Mouse (Mus musculus) liver, embryonic 11.5 days (tissue): ENCODE data around the gene Prr23a2. TPM values are rescaled to one million over a fixed set of nuclear protein-coding genes. Genes with fewer than 3 reads are reported as not detected.
"Not testable (repeated sequence)": the region's sequence is repeated elsewhere in the genome, so short reads cannot be mapped to it uniquely, and the experiment has no call there.

Experiments used
- ATAC-seq: fragments of 200-750 bp; cut with Nextera tagmentation; replicated peaks from 2 replicates; pipeline ENCODE4 v1.8.0; 2017; ENCODE audit warnings: moderate number of reproducible peaks, mild to moderate bottlenecking, moderate TSS enrichment, moderate library complexity; ENCODE audit not compliant: low FRiP score
- DNase-seq: peaks from one replicate; pipeline ENCODE4 v3.0.0-alpha.2; 2017; ENCODE audit warnings: low spot score
- H3K27ac ChIP-seq: fragments of 300-500 bp; sonication (generic); 2 replicates; pipeline ENCODE4 v1.5.1; 2014; ENCODE audit warnings: mild to moderate bottlenecking, low read depth, low read length, control low read depth
- H3K27me3 ChIP-seq: fragments of 300-500 bp; sonication (generic); replicated peaks from 2 replicates; pipeline ENCODE4 v1.6.1; 2014; ENCODE audit warnings: low read length, mixed read lengths; ENCODE audit not compliant: control insufficient read depth, insufficient read depth
- H3K36me3 ChIP-seq: fragments of 300-500 bp; sonication (generic); 2 replicates; pipeline ENCODE4 v1.6.1; 2014; ENCODE audit warnings: mild to moderate bottlenecking, low read length, moderate library complexity, mixed read lengths; ENCODE audit not compliant: control insufficient read depth, insufficient read depth
- H3K4me1 ChIP-seq: fragments of 300-500 bp; sonication (generic); replicated peaks from 2 replicates; pipeline ENCODE4 v1.6.1; 2014; ENCODE audit warnings: low read length, mixed read lengths; ENCODE audit not compliant: control insufficient read depth, insufficient read depth
- H3K4me2 ChIP-seq: fragments of 300-500 bp; sonication (generic); 2 replicates; pipeline ENCODE4 v1.6.1; 2014; ENCODE audit warnings: mild to moderate bottlenecking, control low read depth, moderate library complexity
- H3K4me3 ChIP-seq: fragments of 300-500 bp; sonication (generic); 2 replicates; pipeline ENCODE4 v1.5.1; 2014; ENCODE audit warnings: low read depth, low read length, control low read depth
- H3K9ac ChIP-seq: fragments of 300-500 bp; sonication (generic); 2 replicates; pipeline ENCODE4 v1.6.1; 2014; ENCODE audit warnings: low read depth, low read length, control low read depth
- H3K9me3 ChIP-seq: fragments of 300-500 bp; sonication (generic); 2 replicates; pipeline ENCODE4 v1.6.1; 2016; ENCODE audit warnings: low read length, inconsistent platforms, mixed read lengths; ENCODE audit not compliant: control insufficient read depth
- WGBS: fragments of 180-500 bp; shearing (Covaris S2); extraction: QIAGEN DNeasy Blood & Tissue Kit; methylation state at CpG from one replicate; pipeline ENCODE4 v1.1.7; 2014; 5-methylcytosine and 5-hydroxymethylcytosine counted together
- polyA plus RNA-seq: library from polyadenylated mRNA; unstranded; fragments of >200 nt; fragmentation: Nextera tagmentation; extraction: Ambion mirVana; gene quantifications from 2 replicates; pipeline ENCODE4 v1.2.1, GENCODE M21; 2014

The Prr23a2 gene
- not detected in 2 replicates for polyA plus RNA-seq

GRCm38 (mm10) chr9:98856210-98856609, at the start of gene Prr23a2:
TSS of gene Prr23a2 (plus strand) at chr9:98856494.
- WGBS: 55% methylated on average over 18 of the region's 18 CpGs
- H3K4me2 ChIP-seq: no peak within 1 kb of the TSS
- H3K9me3 ChIP-seq: no peaks in the 10 kb centered on the region
- H3K36me3 ChIP-seq: no peaks in the 10 kb centered on the region
- H3K27ac ChIP-seq: no peak within 1 kb of the TSS
- H3K27me3 ChIP-seq: no peaks in the 10 kb centered on the region
- H3K4me1 ChIP-seq: no peaks in the 10 kb centered on the region
- no peak within 1 kb of the TSS for H3K9ac ChIP-seq
- ATAC-seq (no peak; the same call in 1 of the 2 replicates), DNase-seq (no peak)
- no peak within 1 kb of the TSS for H3K4me3 ChIP-seq

DNA sequence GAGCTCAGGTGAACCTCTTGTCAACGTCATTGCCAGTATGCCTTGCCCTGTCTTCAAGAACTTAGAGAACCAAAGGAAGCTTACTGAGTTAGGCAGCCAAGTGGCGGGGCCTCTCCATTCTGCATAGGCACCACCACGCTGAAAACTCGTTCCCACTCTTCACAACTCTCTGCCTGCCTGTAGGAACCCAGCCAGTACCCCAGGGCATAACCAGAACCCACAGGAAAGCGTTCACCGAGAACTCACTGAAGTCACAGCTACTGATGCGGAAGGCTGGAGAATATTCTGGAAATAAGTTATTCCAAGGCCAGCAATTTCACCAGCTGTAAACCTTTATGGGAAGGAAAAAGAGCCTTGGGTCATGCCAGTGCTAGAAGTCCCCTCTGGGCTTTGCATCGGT, 48.7 kb upstream of the Prr23a2 start:
- Histone ChIP-seq H3K4me3 (no peak overlapping the region), H3K36me3 (no peaks in the 10 kb centered on the region), H3K9ac (no peak overlapping the region), H3K9me3 (no peaks in the 10 kb centered on the region), H3K27ac (no peak overlapping the region), H3K27me3 (no peaks in the 10 kb centered on the region), H3K4me2 (no peak overlapping the region), H3K4me1 (no peaks in the 10 kb centered on the region)
- DNase-seq (no peak), ATAC-seq (no peak)
- 81% methylated on average over 8 of the region's 8 CpGs for WGBS

GRCm38 (mm10) chr9:98809526-98809925, 46.8 kb upstream of the Prr23a2 start:
- H3K4me2 ChIP-seq, H3K27ac ChIP-seq, ATAC-seq, H3K9me3 ChIP-seq, H3K4me3 ChIP-seq, H3K9ac ChIP-seq, DNase-seq, H3K4me1 ChIP-seq, H3K36me3 ChIP-seq, H3K27me3 ChIP-seq: not testable (repeated sequence)
- WGBS: 74% methylated on average over 2 of the region's 2 CpGs

GRCm38 (mm10) chr9:98816066-98816465, 40.2 kb upstream of the Prr23a2 start:
- Histone ChIP-seq H3K4me1 (no peaks in the 10 kb centered on the region), H3K27ac (no peak overlapping the region), H3K27me3 (no peaks in the 10 kb centered on the region), H3K9me3 (no peaks in the 10 kb centered on the region), H3K4me2 (no peak overlapping the region), H3K9ac (no peak overlapping the region), H3K36me3 (no peaks in the 10 kb centered on the region), H3K4me3 (no peak overlapping the region)
- peak; percentile 15 for DNase-seq
- 57% methylated on average over 3 of the region's 3 CpGs for whole genome bisulfite sequencing
- no peak for ATAC-seq

GRCm38 (mm10) chr9:98817592-98817991, 38.7 kb upstream of the Prr23a2 start:
- Histone ChIP-seq H3K4me2 (no peak overlapping the region), H3K27ac (no peak overlapping the region), H3K27me3 (no peaks in the 10 kb centered on the region), H3K36me3 (no peaks in the 10 kb centered on the region), H3K9ac (no peak overlapping the region), H3K4me1 (no peaks in the 10 kb centered on the region), H3K9me3 (no peaks in the 10 kb centered on the region), H3K4me3 (no peak overlapping the region)
- ATAC-seq: no peak
- WGBS: 81% methylated on average over 7 of the region's 7 CpGs
- no peak for DNase-seq

- Histone ChIP-seq H3K4me3 (no peak overlapping the region), H3K27ac (no peak overlapping the region), H3K4me1 (no peaks in the 10 kb centered on the region), H3K9ac (no peak overlapping the region), H3K36me3 (no peaks in the 10 kb centered on the region), H3K27me3 (no peaks in the 10 kb centered on the region), H3K9me3 (no peaks in the 10 kb centered on the region), H3K4me2 (no peak overlapping the region)
- no peak for ATAC-seq
- DNase-seq: peak; percentile 23
- 68% methylated on average over 5 of the region's 5 CpGs for WGBS
Measured at GRCm38 (mm10) chr9:98818971-98819370, 37.3 kb upstream of the Prr23a2 start.

GRCm38 (mm10) chr9:98819481-98819880, 36.8 kb upstream of the Prr23a2 start:
- ATAC-seq (no peak), DNase-seq (no peak)
- Histone ChIP-seq H3K9ac (no peak overlapping the region), H3K9me3 (no peaks in the 10 kb centered on the region), H3K4me1 (no peaks in the 10 kb centered on the region), H3K36me3 (no peaks in the 10 kb centered on the region), H3K4me3 (no peak overlapping the region), H3K27ac (no peak overlapping the region), H3K27me3 (no peaks in the 10 kb centered on the region), H3K4me2 (no peak overlapping the region)
- 75% methylated on average over 2 of the region's 2 CpGs for WGBS

GRCm38 (mm10) chr9:98820461-98820860, 35.8 kb upstream of the Prr23a2 start:
- DNase-seq: no peak
- no peaks in the 10 kb centered on the region for H3K9me3 ChIP-seq
- H3K27me3 ChIP-seq: no peaks in the 10 kb centered on the region
- no peak overlapping the region for H3K4me2 ChIP-seq
- no peak overlapping the region for H3K27ac ChIP-seq
- no peak for ATAC-seq
- no peak overlapping the region for H3K4me3 ChIP-seq
- no peaks in the 10 kb centered on the region for H3K36me3 ChIP-seq
- WGBS: 84% methylated on average over 4 of the region's 4 CpGs
- no peak overlapping the region for H3K9ac ChIP-seq
- no peaks in the 10 kb centered on the region for H3K4me1 ChIP-seq

- Histone ChIP-seq H3K4me1 (no peaks in the 10 kb centered on the region), H3K9me3 (no peaks in the 10 kb centered on the region), H3K36me3 (no peaks in the 10 kb centered on the region), H3K9ac (no peak overlapping the region), H3K4me2 (no peak overlapping the region), H3K27ac (no peak overlapping the region), H3K27me3 (no peaks in the 10 kb centered on the region), H3K4me3 (no peak overlapping the region)
- no peak for ATAC-seq
- DNase-seq: no peak
Measured at GRCm38 (mm10) chr9:98821067-98821466, 35.2 kb upstream of the Prr23a2 start.
